Mouse (Mus musculus): ENCODE measurements around the gene Set. TPM values are rescaled to one million over a fixed set of nuclear protein-coding genes. Genes with fewer than 3 reads are reported as not detected.
A peak's percentile ranks its signal among the peaks of the same experiment; 100 is the strongest.

Set gene
- total RNA-seq (2012; rRNA removed): 515 and 844 TPM in 2 replicates
- total RNA-seq (2014; rRNA removed): 1,049 and 1,142 TPM in 2 replicates
- 902 and 991 TPM in 2 replicates for polyA plus RNA-seq (2012; ENCODE audit: insufficient read length, low read depth)

DNA sequence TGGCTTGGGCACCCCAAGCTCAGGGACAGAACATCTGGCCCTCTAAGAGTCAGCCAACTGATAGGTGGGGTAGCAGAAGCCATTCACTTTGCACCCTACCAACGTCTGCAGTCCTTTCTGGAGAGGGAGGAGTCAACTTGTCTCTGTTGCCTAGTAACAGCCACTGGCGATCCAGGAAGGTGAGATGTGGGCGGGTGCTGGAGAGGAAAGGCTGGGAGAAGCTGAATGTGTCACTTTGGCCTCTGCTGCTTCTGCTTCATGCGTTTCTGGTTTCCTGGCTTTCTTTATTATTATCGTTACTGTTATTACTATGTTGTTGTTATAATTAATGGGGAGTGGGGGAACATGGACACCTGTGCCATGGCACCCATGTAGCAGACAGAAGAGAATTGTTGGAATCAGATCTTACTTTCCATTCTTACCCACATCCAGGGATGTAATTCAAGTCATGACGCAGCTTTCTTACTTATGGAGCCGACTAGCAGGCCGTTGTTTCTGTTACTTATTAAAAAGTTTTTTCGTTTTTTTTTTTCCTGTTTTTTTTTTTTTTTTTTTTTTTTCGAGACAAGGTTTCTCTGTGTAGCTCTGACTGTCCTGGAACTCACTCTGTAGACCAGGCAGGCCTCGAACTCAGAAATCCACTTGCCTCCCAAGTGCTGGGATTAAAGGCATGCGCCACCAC, at the start of gene Set:
Gene Set (plus strand): TSS at position 156 of the 682 bp plus-strand sequence.
- H3K36me3 ChIP-seq (replicated peaks in 1 of 2; ENCODE audit: control insufficient read depth in 1 of 2, insufficient read depth in 1 of 2, low read length in 1 of 2): no peaks in the 10 kb centered on the region
- dilution Hi-C loops (cut with MboI; ENCODE audit: extremely low pct_ligation_motif_present, extremely low pct_unique_long_range_greater_than_20kb, low sequenced_read_pairs): no loop called here
- in situ Hi-C loops (cut with MboI; ENCODE audit: low pct_ligation_motif_present, low pct_unique_long_range_greater_than_20kb, low sequenced_read_pairs): no loop called here
- no peak within 1 kb of the TSS for H3K4me2 ChIP-seq (ENCODE audit: insufficient read depth, low read depth, poor library complexity, severe bottlenecking)
- H3K79me2 ChIP-seq (replicated peaks; ENCODE audit: control insufficient read depth, extremely low read depth, insufficient read depth, poor library complexity, severe bottlenecking): peaks cover 3% of the 10 kb centered on the region
- no peak within 1 kb of the TSS for H3K27ac ChIP-seq (ENCODE audit: insufficient read depth, low read depth)
- no peaks in the 10 kb centered on the region for H3K27me3 ChIP-seq (replicated peaks)
- no peak within 1 kb of the TSS for H3K4me3 ChIP-seq (replicated peaks in 1 of 3; ENCODE audit: low read depth in 2 of 3, low read length in 2 of 3, poor library complexity in 1 of 3)
- H3K9ac ChIP-seq (ENCODE audit: insufficient read depth, low read depth): no peak within 1 kb of the TSS
- peaks cover 0 to 15% of the 10 kb centered on the region in 2 experiments; a peak in 2 of 4 replicates for H3K4me1 ChIP-seq (ENCODE audit: control insufficient read depth in 1 of 2, insufficient read depth in 2 of 2)
- peaks cover 2% of the 10 kb centered on the region for H3K9me3 ChIP-seq (replicated peaks; ENCODE audit: low read length)
- DNase-seq (ENCODE audit: extremely low read depth): peak; percentile 67
- TF ChIP-seq IRF4 (IDR thresholded peaks at IDR 0.05; ENCODE audit: low read depth, low read length) (no peak), ZNF384 (IDR thresholded peaks at IDR 0.05; ENCODE audit: low read depth, low read length) (peak; percentile 55; the same call in 1 of the 2 replicates), SIN3A (IDR thresholded peaks at IDR 0.05; ENCODE audit: low read length) (no peak)

DNA sequence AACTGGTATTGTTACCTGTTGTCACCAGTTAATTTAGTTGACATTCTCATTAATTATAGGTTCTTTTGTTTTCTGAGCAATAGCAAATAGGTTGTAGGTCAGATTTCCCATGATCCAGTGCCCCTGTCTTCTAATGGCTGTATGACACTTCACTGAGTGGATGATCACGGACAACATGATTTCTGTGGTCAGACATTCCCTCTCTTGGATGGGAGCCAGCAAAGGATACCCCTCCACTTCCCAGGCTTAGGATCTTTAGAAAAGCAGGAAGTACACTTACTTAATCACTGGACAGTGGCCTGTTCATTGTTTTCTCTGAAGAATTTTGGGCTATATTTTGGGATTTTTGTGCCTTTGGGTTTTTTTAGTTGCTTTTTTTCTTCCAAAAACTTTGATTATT, 48.1 kb upstream of the Set start:
- in situ Hi-C loops (cut with MboI; ENCODE audit: low pct_ligation_motif_present, low pct_unique_long_range_greater_than_20kb, low sequenced_read_pairs) (no loop called here), dilution Hi-C loops (cut with MboI; ENCODE audit: extremely low pct_ligation_motif_present, extremely low pct_unique_long_range_greater_than_20kb, low sequenced_read_pairs) (no loop called here)
- H3K9ac ChIP-seq (ENCODE audit: insufficient read depth, low read depth): no peak overlapping the region
- no peak for DNase-seq (ENCODE audit: extremely low read depth)
- H3K27me3 ChIP-seq (replicated peaks): no peaks in the 10 kb centered on the region
- TF ChIP-seq POLR2A (IDR thresholded peaks at IDR 0.05; ENCODE audit: low read depth, low read length): no peak
- no peak for TF ChIP-seq RAD21 (IDR thresholded peaks at IDR 0.05; ENCODE audit: low read depth, low read length)
- no peak for TF ChIP-seq SIN3A (IDR thresholded peaks at IDR 0.05; ENCODE audit: low read length)
- no peak for TF ChIP-seq TBP (conservative IDR thresholded peaks at IDR 0.05; ENCODE audit: low read depth, low read length)
- TF ChIP-seq GABPA (IDR thresholded peaks at IDR 0.05; ENCODE audit: insufficient replicate concordance, low read depth, low read length): no peak
- TF ChIP-seq POLR2AphosphoS2 (IDR thresholded peaks at IDR 0.05; ENCODE audit: low read depth, low read length): no peak
- TF ChIP-seq USF1 (IDR thresholded peaks at IDR 0.05; ENCODE audit: low read depth, low read length): no peak
- TF ChIP-seq USF2 (conservative IDR thresholded peaks at IDR 0.05; ENCODE audit: low read depth, low read length): no peak
- no peak for TF ChIP-seq MAFK (IDR thresholded peaks at IDR 0.05; ENCODE audit: insufficient replicate concordance, low read length)
- no peak for TF ChIP-seq ZKSCAN1 (IDR thresholded peaks at IDR 0.05; ENCODE audit: borderline replicate concordance, low read depth, low read length)
- TF ChIP-seq CTCF (conservative IDR thresholded peaks at IDR 0.05 in 1 of 2, IDR thresholded peaks at IDR 0.05 in 1 of 2; ENCODE audit: low read depth in 2 of 2, low read length in 2 of 2): no peak
- TF ChIP-seq EP300 (IDR thresholded peaks at IDR 0.05; ENCODE audit: low read length): no peak
- H3K4me2 ChIP-seq (ENCODE audit: insufficient read depth, low read depth, poor library complexity, severe bottlenecking): no peak overlapping the region
- no peaks in the 10 kb centered on the region for H3K79me2 ChIP-seq (replicated peaks; ENCODE audit: control insufficient read depth, extremely low read depth, insufficient read depth, poor library complexity, severe bottlenecking)
- no peak overlapping the region for H3K4me3 ChIP-seq (replicated peaks in 1 of 3; ENCODE audit: low read depth in 2 of 3, low read length in 2 of 3, poor library complexity in 1 of 3)
- no peak overlapping the region for H3K27ac ChIP-seq (ENCODE audit: insufficient read depth, low read depth)
- H3K36me3 ChIP-seq (replicated peaks in 1 of 2; ENCODE audit: control insufficient read depth in 1 of 2, insufficient read depth in 1 of 2, low read length in 1 of 2): peaks cover 76 to 97% of the 10 kb centered on the region in 2 experiments
- H3K4me1 ChIP-seq (ENCODE audit: control insufficient read depth in 1 of 2, insufficient read depth in 2 of 2): no peaks in the 10 kb centered on the region
- H3K9me3 ChIP-seq (replicated peaks; ENCODE audit: low read length): no peaks in the 10 kb centered on the region

Measured in CH12.LX (cell line).